Mouse (Mus musculus) spleen, adult 18-20 months (tissue): ENCODE data around the gene Hist1h2bc.

Experiments
- DNase-seq, 2 experiments: peaks; one replicate each; pipeline ENCODE4 v3.0.0; 2022; ENCODE audit warnings: mixed read lengths in 2 of 2

Hist1h2bc gene

DNA sequence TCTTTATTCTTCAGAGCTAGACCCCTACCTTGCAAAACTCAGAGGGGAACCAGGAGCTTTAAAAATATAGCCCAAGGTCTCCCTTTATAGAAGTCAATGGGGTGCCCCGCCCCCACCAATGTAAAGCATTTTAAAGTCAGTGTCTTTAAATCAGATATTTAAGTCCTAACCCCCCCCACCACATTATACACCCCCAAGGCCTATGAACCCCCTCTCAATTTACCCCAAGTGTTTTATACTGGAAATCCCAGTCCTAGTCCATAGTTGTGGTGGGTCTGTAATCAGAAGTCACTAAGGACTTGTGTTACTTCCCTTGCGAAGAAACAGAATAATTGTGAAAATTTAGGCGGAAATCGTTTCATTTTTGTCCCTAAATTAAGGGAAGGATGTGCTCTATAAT, 54.0 kb downstream of the Hist1h2bc start:
- DNase-seq: peak in 1 of 2 experiments; percentile 49

- peak; percentile 86 to 89 for DNase-seq
These were observed 54.7 kb downstream of the Hist1h2bc start, which contains the start of gene Hist1h1c for GRCm38 (mm10) chr13:23738677-23739068. Gene Hist1h1c, plus strand, starts transcription at chr13:23738808.

DNA sequence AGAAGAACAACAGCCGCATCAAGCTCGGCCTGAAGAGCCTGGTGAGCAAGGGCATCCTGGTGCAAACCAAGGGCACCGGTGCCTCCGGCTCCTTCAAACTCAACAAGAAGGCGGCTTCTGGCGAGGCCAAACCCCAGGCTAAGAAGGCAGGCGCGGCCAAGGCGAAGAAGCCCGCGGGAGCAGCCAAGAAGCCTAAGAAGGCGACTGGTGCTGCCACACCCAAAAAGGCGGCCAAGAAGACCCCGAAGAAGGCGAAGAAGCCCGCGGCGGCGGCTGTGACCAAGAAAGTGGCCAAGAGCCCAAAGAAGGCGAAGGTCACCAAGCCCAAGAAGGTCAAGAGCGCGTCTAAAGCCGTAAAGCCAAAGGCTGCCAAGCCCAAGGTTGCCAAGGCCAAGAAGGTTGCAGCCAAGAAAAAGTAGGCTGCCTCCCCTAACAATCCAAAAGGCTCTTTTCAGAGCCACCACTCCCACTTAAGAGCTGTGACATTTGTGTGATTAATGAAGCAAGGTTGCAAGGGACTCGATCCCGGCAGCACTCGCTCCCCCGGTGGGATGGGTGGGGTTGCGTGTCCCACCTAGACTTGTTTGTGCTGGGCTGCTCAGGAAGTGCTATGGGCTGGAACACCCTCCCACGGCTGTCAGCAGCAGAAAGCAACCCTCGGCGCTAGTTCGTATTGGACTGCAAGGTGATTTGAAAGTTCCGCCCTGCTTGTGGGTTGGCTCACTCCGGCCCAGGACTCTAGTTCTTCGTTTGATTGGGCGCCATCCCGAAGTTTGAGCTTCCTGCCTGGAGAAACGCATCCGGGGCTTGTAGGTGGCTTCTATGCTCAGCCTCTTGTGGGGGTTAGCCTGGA, 55.3 kb downstream of the Hist1h2bc start:
- peak; percentile 79 to 89 for DNase-seq

- DNase-seq: no peak
These were observed 55.9 kb downstream of the Hist1h2bc start for GRCm38 (mm10) chr13:23739922-23740252.

GRCm38 (mm10) chr13:23740256-23740840, 56.3 kb downstream of the Hist1h2bc start:
- DNase-seq: no peak

DNA sequence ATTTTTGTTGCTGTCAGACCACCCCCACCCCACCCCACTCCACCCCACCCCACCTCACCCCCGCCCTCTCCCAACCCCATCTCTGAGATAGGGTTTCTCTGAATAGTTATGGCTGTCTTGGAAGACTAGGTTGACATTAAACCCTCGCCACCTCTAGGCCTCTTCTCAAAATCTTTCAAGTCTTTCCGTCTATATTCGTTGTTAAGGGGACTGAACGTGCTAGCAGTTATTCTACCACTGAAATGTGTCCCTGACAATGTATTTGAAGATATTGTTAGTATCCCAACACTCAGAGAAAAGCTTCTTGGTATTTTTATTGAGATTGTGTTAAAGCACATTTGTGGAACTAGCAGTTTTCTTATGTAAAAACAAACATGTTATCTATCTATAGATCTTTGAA, 56.9 kb downstream of the Hist1h2bc start:
- no peak for DNase-seq

- DNase-seq: no peak
These were observed 58.0 kb downstream of the Hist1h2bc start for GRCm38 (mm10) chr13:23742007-23742406.
